Mouse (Mus musculus) embryonic stem cell, embryonic (primary cell): ENCODE data around the gene Rangrf.

Experiments used
- CTCF ChIA-PET, 4 experiments: fragments of 300-600 bp in 2 of 4; fragments of 350-600 bp in 2 of 4; sonication (Branson Sonifier 250); formaldehyde crosslinking; loops; one replicate each; lab custom pipeline; 2022; ENCODE audit warnings: inconsistent platforms in 2 of 4; lab: Charles Lee
- POLR2A ChIA-PET, 4 experiments: fragments of 300-600 bp in 2 of 4; fragments of 350-600 bp in 2 of 4; sonication (Branson Sonifier 250); formaldehyde crosslinking; loops; one replicate each; lab custom pipeline; 2022; ENCODE audit warnings: antibody characterized with exemption in 4 of 4, inconsistent platforms in 1 of 4; lab: Charles Lee

The Rangrf gene

GRCm38 (mm10) chr11:68994377-68994776, 19.4 kb upstream of the Rangrf start:
- CTCF ChIA-PET: interaction anchor here (0.6 to 2.3 kb wide), 4 partner anchors 12 to 90 kb away, joined by 3 to 7 read pairs (median 5); no protein-coding TSS in a partner anchor
- POLR2A ChIA-PET: interaction anchor here in 2 of 4 experiments (0.9 to 2.9 kb wide), 17 partner anchors 9 to 91 kb away, joined by 3 to 33 read pairs (median 5); partner anchors contain the start of gene Slc25a35 (in 2 of the 2)

DNA sequence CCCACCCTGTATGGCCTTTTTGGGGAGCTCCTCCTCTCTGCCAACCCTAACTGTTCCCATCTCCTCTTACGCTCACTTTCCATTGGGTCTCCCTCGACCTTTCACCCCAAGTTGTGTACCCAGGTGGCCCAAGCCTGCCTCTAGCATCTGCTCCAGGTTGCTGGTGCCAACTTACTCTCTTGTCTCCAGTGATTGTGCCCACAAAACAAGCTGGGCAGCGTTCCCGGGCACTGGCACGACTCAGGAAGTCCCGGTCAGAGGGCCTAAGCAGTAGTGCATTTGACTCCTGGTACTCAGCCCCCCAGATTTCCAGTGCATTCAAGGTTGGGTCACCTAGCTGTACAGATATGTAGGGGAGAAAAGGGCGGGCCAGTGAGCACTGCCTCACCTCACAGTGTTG, 18.1 kb upstream of the Rangrf start:
- ChIA-PET CTCF (interaction anchor here in 2 of 4 experiments (0.7 to 2.3 kb wide), 4 partner anchors 10 to 89 kb away, joined by 3 to 6 read pairs (median 4); no protein-coding TSS in a partner anchor), POLR2A (interaction anchor here in 3 of 4 experiments (0.5 to 2.9 kb wide), 17 partner anchors 9 to 1459 kb away, joined by 3 to 33 read pairs (median 3); partner anchors contain the start of gene Slc25a35 (in 1 of the 3))

DNA sequence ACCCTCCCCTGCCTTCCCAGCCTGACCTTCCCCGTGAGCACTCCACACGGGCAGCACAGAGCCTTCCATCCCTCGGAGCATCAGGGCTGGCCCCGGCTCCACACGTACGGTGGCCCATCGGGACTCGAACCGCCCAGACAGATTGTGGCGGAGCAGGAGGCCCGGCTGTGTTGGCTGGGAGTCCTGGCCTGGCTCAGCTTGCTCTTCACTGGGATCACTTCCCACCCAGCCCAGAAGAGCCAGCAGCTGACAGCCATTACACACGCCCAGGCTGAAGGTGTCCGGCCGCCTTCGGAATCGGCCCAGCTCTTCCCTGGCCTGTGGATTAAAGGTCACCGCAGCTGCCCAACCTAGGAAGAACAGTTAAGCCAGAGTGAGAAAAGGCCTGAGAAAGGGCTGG, 13.4 kb upstream of the Rangrf start:
- POLR2A ChIA-PET: interaction anchor here in 3 of 4 experiments (0.6 to 3.6 kb wide), 22 partner anchors 10 to 89 kb away, joined by 3 to 39 read pairs (median 6); partner anchors contain the start of gene Slc25a35 (in 2 of the 3)
- CTCF ChIA-PET: interaction anchor here in 3 of 4 experiments (0.6 to 1.3 kb wide), 4 partner anchors 9 to 108 kb away, joined by 3 to 4 read pairs (median 4); partner anchors contain the start of gene Slc25a35 (in 1 of the 3)

DNA sequence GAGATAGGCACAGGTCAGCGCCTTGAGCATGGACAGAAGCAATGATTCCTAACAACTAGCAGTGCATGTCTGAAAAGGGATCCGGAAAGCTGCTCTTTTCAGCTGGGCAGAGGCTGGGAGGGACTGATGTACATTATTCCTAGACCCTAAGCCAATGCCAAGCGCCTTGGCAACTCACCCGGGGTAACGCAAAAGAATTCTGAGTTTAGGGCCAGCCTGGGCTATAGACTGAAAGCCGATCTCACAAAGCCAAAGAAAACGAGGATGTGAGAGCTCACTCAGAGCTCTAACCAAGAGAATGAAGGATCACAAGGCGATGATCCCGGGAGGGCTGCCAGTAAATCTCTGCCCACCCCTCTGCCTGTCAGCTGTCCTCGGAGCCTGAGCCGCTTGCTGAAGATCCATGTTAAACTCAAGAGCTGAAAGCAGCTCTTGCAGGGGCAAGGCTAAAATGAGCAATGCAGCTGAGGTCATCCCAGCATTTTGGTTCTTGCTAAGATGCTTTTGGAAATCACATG, 12.4 kb upstream of the Rangrf start:
- ChIA-PET CTCF (interaction anchor here in 2 of 4 experiments (0.7 to 2.6 kb wide), 5 partner anchors 8 to 83 kb away, joined by 3 to 9 read pairs (median 4); partner anchors contain the start of gene Slc25a35 (in 1 of the 2)), POLR2A (interaction anchor here in 3 of 4 experiments (0.6 to 3.6 kb wide), 26 partner anchors 8 to 143 kb away, joined by 3 to 39 read pairs (median 4); partner anchors contain the start of genes Rangrf (in 1 of the 3) and Slc25a35 (in 1 of the 3))

DNA sequence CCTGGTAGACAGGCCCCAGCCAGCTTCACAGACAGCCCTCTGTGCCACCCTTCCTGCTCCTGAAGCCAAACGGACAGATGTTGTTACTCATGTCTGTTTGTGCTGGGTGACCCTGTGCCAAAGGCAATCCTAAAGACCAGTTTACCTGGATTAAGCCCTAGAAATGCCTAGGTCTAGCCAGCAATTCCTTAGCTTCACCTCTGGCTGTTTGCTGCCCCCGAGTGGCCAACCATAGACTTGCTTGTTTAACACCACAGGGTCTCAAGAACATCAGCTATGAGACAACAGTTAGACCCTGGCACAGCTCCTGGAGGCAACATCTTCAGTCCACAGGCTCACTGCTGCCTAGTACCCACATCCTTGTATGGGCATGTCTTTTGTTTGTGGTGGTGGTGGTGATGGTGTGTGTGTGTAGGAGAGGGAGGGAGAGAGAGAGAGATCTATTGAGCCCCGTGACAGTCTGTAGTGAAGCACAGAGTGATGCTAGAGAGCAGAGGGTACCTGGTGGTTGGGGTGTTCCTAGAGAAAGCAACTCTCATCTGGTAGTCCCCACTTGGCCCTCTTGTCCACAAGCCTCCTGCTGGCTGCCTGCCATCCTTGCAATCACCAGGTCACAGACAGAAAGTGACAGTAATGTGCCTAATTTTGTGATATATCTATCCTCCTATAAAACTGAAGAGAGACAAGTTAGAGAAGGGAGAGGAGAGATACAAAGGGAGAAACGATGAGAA, 7.8 kb upstream of the Rangrf start:
- POLR2A ChIA-PET: interaction anchor here (0.6 to 6.0 kb wide), 30 partner anchors 8 to 110 kb away, joined by 3 to 81 read pairs (median 4); partner anchors contain the start of genes Slc25a35 (in 2 of the 4) and Arhgef15 (in 1 of the 4)
- CTCF ChIA-PET: interaction anchor here (0.5 to 2.9 kb wide), 47 partner anchors 8 to 451 kb away, joined by 3 to 31 read pairs (median 4); partner anchors contain the start of gene Slc25a35 (in 4 of the 4)

DNA sequence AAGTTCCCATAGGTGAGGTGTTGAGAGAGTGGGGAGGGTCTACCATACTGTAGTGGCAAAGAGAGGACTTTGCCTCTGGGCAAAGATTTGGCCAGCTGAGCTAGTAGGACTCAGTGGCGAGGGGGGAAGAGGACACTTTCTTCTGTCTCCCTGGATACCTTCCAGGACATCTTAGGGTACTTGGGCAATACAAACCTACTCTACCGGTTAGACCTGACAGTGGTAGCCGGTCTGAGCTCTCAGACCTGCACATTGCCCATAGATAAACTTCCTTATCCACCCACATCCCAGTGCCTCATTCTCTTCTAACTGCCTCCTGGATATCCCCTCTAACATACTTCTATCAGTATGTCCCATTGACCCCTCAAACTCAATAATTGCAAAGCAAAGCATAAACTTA, 5.9 kb upstream of the Rangrf start:
- POLR2A ChIA-PET: interaction anchor here (0.6 to 6.0 kb wide), 13 partner anchors 9 to 576 kb away, joined by 3 to 81 read pairs (median 4); partner anchors contain the start of gene Slc25a35 (in 2 of the 4)

GRCm38 (mm10) chr11:68979320-68979733, 4.3 kb upstream of the Rangrf start:
- CTCF ChIA-PET: interaction anchor here in 2 of 4 experiments (0.8 to 2.0 kb wide), 6 partner anchors 8 to 81 kb away, joined by 3 to 10 read pairs (median 4); partner anchors contain the start of gene Slc25a35 (in 1 of the 2)

More for the DNA sequence above, 5.9 kb upstream of the Rangrf start:
- CTCF ChIA-PET: interaction anchor here in 3 of 4 experiments (0.6 to 2.9 kb wide), 6 partner anchors 13 to 421 kb away, joined by 3 to 31 read pairs (median 14); partner anchors contain the start of gene Slc25a35 (in 1 of the 3)

GRCm38 (mm10) chr11:68975601-68976000, 616 bp upstream of the Rangrf start:
- CTCF ChIA-PET: interaction anchor here in 2 of 4 experiments (0.6 to 1.6 kb wide), 3 partner anchors 9 to 1840 kb away, joined by 3 read pairs; no protein-coding TSS in a partner anchor
- POLR2A ChIA-PET: interaction anchor here in 2 of 4 experiments (0.6 to 3.0 kb wide), 24 partner anchors 8 to 285 kb away, joined by 3 to 22 read pairs (median 3); partner anchors contain the start of genes Arhgef15 (in 1 of the 2), Borcs6 (in 1 of the 2), Myh10 (in 1 of the 2) and Slc25a35 (in 1 of the 2)

More at GRCm38 (mm10) chr11:68979320-68979733, 4.3 kb upstream of the Rangrf start:
- POLR2A ChIA-PET: interaction anchor here in 2 of 4 experiments (0.7 to 6.0 kb wide), 14 partner anchors 8 to 81 kb away, joined by 3 to 81 read pairs (median 5); partner anchors contain the start of gene Slc25a35 (in 2 of the 2)

- POLR2A ChIA-PET: interaction anchor here (0.6 to 3.0 kb wide), 21 partner anchors 8 to 99 kb away, joined by 3 to 22 read pairs (median 4); no protein-coding TSS in a partner anchor
- CTCF ChIA-PET: interaction anchor here in 2 of 4 experiments (0.7 to 1.7 kb wide), 4 partner anchors 9 to 10 kb away, joined by 3 to 6 read pairs (median 4); no protein-coding TSS in a partner anchor
These were observed 930 bp downstream of the Rangrf start for GRCm38 (mm10) chr11:68974059-68974450.

DNA sequence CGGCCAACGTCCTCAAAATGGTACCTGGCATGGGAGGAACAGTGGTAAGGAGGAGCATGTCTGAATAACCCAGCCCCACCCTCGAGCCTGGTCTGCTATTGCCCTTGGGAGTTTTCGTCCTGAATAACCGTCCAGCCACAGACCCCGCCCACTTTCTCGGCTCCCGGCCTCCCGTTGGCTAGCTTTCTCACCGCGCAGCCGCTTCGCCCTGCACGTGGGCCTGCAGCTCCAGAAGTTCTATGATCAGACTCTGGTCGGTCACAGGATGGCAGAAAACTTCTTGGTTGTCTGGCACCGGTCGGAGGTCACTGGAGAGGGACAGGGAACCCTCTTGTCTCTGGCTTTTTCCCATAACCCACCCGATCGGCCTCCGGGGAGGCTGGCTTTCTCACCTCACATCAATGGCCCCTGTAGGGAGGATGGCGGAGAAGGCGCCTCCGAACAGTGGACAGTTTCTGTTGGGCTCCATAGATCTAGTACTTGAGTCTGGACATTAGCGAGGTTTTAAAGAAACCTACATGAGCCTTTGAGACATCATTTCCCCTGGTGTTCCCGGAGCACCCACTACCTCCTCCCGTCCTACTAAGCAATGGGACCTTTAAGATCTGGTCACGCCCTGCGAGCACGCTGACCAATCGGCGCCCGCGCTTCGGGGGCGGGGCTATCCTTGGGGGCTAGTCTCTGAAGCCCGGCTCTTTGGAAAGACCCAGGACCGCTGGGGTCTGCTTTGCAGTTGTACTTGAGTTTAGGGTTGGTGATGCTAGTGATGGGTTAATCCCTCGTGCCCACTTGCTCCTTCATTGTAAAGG, 1.5 kb downstream of the Rangrf start:
- ChIA-PET POLR2A (interaction anchor here (0.6 to 3.0 kb wide), 33 partner anchors 9 to 282 kb away, joined by 3 to 22 read pairs (median 3); partner anchors contain the start of genes Arhgef15 (in 1 of the 4), Borcs6 (in 1 of the 4) and Myh10 (in 1 of the 4)), CTCF (interaction anchor here in 2 of 4 experiments (0.5 to 1.7 kb wide), 6 partner anchors 9 to 176 kb away, joined by 3 to 6 read pairs (median 4); no protein-coding TSS in a partner anchor)

GRCm38 (mm10) chr11:68970232-68970631, 4.8 kb downstream of the Rangrf start:
- ChIA-PET POLR2A (interaction anchor here in 2 of 4 experiments (0.6 to 2.5 kb wide), 5 partner anchors 10 to 141 kb away, joined by 3 to 13 read pairs (median 3); no protein-coding TSS in a partner anchor), CTCF (interaction anchor here in 1 of 4 experiments (1.1 to 1.8 kb wide), 2 partner anchors 12 to 67 kb away, joined by 3 to 5 read pairs; no protein-coding TSS in a partner anchor)

GRCm38 (mm10) chr11:68968752-68969151, 6.2 kb downstream of the Rangrf start:
- POLR2A ChIA-PET: interaction anchor here in 3 of 4 experiments (0.5 to 3.4 kb wide), 22 partner anchors 11 to 577 kb away, joined by 3 to 49 read pairs (median 7); partner anchors contain the start of genes Arhgef15 (in 2 of the 3) and Per1 (in 1 of the 3)

DNA sequence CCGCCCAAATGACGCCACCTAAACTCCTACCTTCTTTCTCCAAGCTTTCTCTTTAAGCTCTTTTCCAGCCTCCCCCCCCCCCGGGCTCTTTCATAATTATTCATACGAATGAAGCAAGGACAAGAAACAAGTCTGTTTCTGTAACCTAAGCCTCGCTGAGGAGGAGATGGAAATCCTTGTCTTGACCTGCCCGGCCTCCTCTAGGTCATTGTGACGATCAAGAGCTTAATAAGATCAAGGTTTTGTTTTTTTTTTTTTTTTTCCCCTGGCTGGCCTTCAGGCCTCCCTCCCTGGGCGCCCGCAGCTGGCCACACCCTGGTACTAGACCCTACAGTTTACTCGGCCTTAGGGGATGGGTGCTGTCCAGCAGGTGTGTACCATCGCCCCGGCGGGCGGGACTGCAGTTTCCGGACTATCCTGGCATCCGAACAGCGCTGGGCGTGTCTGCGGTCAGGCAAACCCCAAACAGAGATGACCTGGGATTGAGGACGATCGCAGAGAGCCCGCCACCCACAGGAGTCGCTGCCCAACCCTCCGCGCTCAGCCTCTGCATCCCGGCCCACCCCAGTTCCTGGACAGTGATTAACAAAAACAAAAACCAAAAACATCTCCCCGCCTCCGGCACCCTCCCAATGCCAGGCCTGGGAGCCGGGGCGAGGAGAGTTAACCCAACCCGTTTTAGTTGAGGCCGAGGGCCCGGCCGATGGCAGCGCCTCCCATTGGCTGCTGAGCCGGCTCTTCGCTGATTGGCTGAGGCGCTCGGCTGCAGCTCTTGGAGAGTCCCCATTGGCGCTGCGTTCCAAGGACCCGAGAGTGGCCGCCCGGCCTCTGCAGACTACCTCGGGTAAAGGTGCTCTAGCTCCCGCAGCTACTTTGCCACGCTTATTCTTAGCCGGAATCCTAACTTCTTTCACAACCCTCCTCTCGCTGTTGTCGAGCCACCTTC, 7.4 kb downstream of the Rangrf start, which contains the start of gene Slc25a35:
Slc25a35 (plus strand) TSS at position 795 of the 946 bp plus-strand sequence.
- ChIA-PET POLR2A (interaction anchor here (0.6 to 3.4 kb wide), 58 partner anchors 8 to 356 kb away, joined by 3 to 49 read pairs (median 4); partner anchors contain the start of genes Arhgef15 (in 3 of the 4), Borcs6 (in 1 of the 4), Cntrob (in 1 of the 4) and Myh10 (in 1 of the 4)), CTCF (interaction anchor here (0.5 to 2.8 kb wide), 34 partner anchors 10 to 468 kb away, joined by 3 to 24 read pairs (median 4); partner anchors contain the start of genes Alox8 (in 1 of the 4), Arhgef15 (in 1 of the 4), Borcs6 (in 1 of the 4) and Per1 (in 1 of the 4))

More at GRCm38 (mm10) chr11:68968752-68969151, 6.2 kb downstream of the Rangrf start:
- CTCF ChIA-PET: interaction anchor here in 3 of 4 experiments (1.1 to 2.8 kb wide), 8 partner anchors 10 to 185 kb away, joined by 3 to 24 read pairs (median 6); no protein-coding TSS in a partner anchor

DNA sequence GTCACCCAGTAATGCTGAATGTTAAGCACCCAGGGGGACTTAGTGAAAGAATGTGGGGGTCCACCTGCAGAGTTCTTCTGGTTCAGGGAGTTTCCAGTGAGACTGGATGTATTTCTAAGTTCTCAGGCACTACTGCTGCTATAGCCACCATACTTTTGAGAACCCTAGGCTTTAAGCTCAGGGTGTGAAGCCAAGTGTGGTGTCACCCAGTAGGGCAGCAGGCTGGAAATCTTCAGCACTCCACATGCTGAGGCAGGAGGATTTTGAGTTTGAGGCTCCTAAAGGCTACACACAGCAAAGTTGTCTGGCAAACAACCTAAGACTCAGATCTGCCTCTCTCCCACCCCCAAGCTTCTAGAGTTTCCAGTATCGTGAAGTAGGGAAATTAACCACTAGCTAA, 8.4 kb downstream of the Rangrf start:
- POLR2A ChIA-PET: interaction anchor here (0.6 to 3.4 kb wide), 16 partner anchors 10 to 94 kb away, joined by 3 to 49 read pairs (median 9); partner anchors contain the start of genes Arhgef15 (in 1 of the 4) and Borcs6 (in 1 of the 4)
- CTCF ChIA-PET: interaction anchor here (0.5 to 2.8 kb wide), 13 partner anchors 9 to 149 kb away, joined by 3 to 24 read pairs (median 7); partner anchors contain the start of genes Arhgef15 (in 1 of the 4), Borcs6 (in 1 of the 4) and Per1 (in 1 of the 4)
